In genomic region chr2:130279600-130280091, GRCm38 (mm10) we compare ENCODE assay signal across 17 mouse cellular contexts. TPM values are rescaled to one million over a fixed set of nuclear protein-coding genes. Genes with fewer than 3 reads are reported as not detected.
DNase-seq lines count a peak whose midpoint lies in the region; ATAC-seq and TF ChIP-seq lines count a peak whose summit lies in the region.
"Had no signal": no experiment of that assay in that cellular context is flagged by ENCODE, and none has a peak within 500 bp of the region (broad histone marks: within the 10 kb centered on the region; RNA-seq: fewer than 3 reads in every experiment).

No protein-coding gene starts in this region.

- WGBS in limb, embryonic 11.5 days = 41% methylated on average over 8 of the region's 8 CpGs
- 39% methylated on average over 8 of the region's 8 CpGs for WGBS in limb, embryonic 10.5 days
- WGBS in liver, embryonic 16.5 days (ENCODE audit: insufficient replicate concordance) = 22% methylated on average over 8 of the region's 8 CpGs

- H3K4me2 ChIP-seq in limb, embryonic 11.5 days (ENCODE audit: low read depth, severe bottlenecking) = no peak overlapping the region
- no peak overlapping the region for H3K4me2 ChIP-seq in liver, embryonic 16.5 days (ENCODE audit: low read depth, low read length)
- H3K4me2 ChIP-seq: neural tube, embryonic 12.5 days had no signal

- no peak overlapping the region for H3K9ac ChIP-seq in limb, embryonic 11.5 days (ENCODE audit: low read length)
- H3K9ac ChIP-seq in MEL (ENCODE audit: control insufficient read depth, low read depth, low read length, poor library complexity, severe bottlenecking) = no peak overlapping the region
- H3K9ac ChIP-seq in liver, embryonic 16.5 days (ENCODE audit: low read depth, low read length) = no peak overlapping the region
- H3K9ac ChIP-seq: neural tube, embryonic 12.5 days had no signal

- no peak for TF ChIP-seq RAD21 in MEL (IDR thresholded peaks at IDR 0.05; ENCODE audit: low read depth, low read length)

- peaks cover 22% of the 10 kb centered on the region for H3K36me3 ChIP-seq in limb, embryonic 11.5 days (ENCODE audit: control insufficient read depth, insufficient read depth, low read length)
- H3K36me3 ChIP-seq in limb, embryonic 10.5 days = peaks cover 74% of the 10 kb centered on the region
- H3K36me3 ChIP-seq in MEL (ENCODE audit: control insufficient read depth in 1 of 2, insufficient read depth in 2 of 2, low read length in 2 of 2) = peaks cover 17 to 23% of the 10 kb centered on the region in 2 experiments
- H3K36me3 ChIP-seq in liver, embryonic 16.5 days (ENCODE audit: control insufficient read depth, insufficient read depth) = peaks cover 55% of the 10 kb centered on the region

- no peak; a peak in 1 of 4 replicates for TF ChIP-seq EP300 in MEL (IDR thresholded peaks at IDR 0.05; ENCODE audit: low read depth in 1 of 2, low read length in 2 of 2)

- peak; percentile 67 to 79; a peak in 3 of 4 replicates for TF ChIP-seq POLR2A in MEL (IDR thresholded peaks at IDR 0.05; ENCODE audit: control insufficient read depth in 1 of 2, insufficient read depth in 1 of 2, low read depth in 1 of 2, low read length in 2 of 2, poor library complexity in 1 of 2)

- DNase-seq in limb, embryonic 11.5 days (ENCODE audit: low spot score) = peak; percentile 22
- no peak for DNase-seq in limb, embryonic 10.5 days (ENCODE audit: low spot score)
- DNase-seq in A20 (ENCODE audit: low read depth, low spot score) (peak; percentile 41), MEL (ENCODE audit: low read depth, low spot score) (peak; percentile 78)
- no peak for DNase-seq in kidney, postnatal 10 days
- DNase-seq in spleen, adult 12 weeks (ENCODE audit: low spot score) = no peak
- DNase-seq: cerebellum, postnatal 25 days; gastrocnemius, adult 2 months; heart, adult 2 months; right cerebral cortex, postnatal 25 days; thymus, postnatal 36 days had no signal

- no peak for TF ChIP-seq CTCF in MEL (IDR thresholded peaks at IDR 0.05 in 2 of 3, conservative IDR thresholded peaks at IDR 0.05 in 1 of 3; ENCODE audit: control insufficient read depth in 1 of 3, insufficient read depth in 1 of 3, low read depth in 2 of 3, low read length in 3 of 3, poor library complexity in 1 of 3, severe bottlenecking in 1 of 3)

- no peaks in the 10 kb centered on the region for H3K27me3 ChIP-seq in limb, embryonic 11.5 days (ENCODE audit: control insufficient read depth, insufficient read depth, low read length)
- no peaks in the 10 kb centered on the region for H3K27me3 ChIP-seq in limb, embryonic 10.5 days (ENCODE audit: low read depth, poor library complexity, severe bottlenecking)
- no peaks in the 10 kb centered on the region for H3K27me3 ChIP-seq in MEL (ENCODE audit: control insufficient read depth in 1 of 2, insufficient read depth in 2 of 2, low read length in 2 of 2)
- no peaks in the 10 kb centered on the region for H3K27me3 ChIP-seq in liver, embryonic 16.5 days (ENCODE audit: control insufficient read depth, insufficient read depth, low read depth, low read length)
- H3K27me3 ChIP-seq: neural tube, embryonic 12.5 days had no signal

- H3K4me3 ChIP-seq in limb, embryonic 11.5 days (ENCODE audit: low read depth, low read length) = no peak overlapping the region
- no peak overlapping the region for H3K4me3 ChIP-seq in limb, embryonic 10.5 days
- no peak overlapping the region for H3K4me3 ChIP-seq in MEL (ENCODE audit: control insufficient read depth in 1 of 2, insufficient read depth in 1 of 2, low read depth in 2 of 2, low read length in 2 of 2)
- H3K4me3 ChIP-seq in liver, embryonic 16.5 days (ENCODE audit: low read depth, low read length) = no peak overlapping the region
- H3K4me3 ChIP-seq: forebrain, embryonic 10.5 days; gastrocnemius, adult 2 months; heart, adult 2 months; hindbrain, embryonic 10.5 days; left cerebral cortex, adult 2 months; neural tube, embryonic 12.5 days had no signal

- H3K27ac ChIP-seq in limb, embryonic 11.5 days (replicated peaks; ENCODE audit: low read depth, low read length) = no peak overlapping the region
- H3K27ac ChIP-seq in limb, embryonic 10.5 days = no peak overlapping the region
- no peak overlapping the region for H3K27ac ChIP-seq in MEL (ENCODE audit: control insufficient read depth, low read depth, low read length)
- 0 out of 2 replicates have a peak overlapping the region, but pooled peaks have one; percentile 2 for H3K27ac ChIP-seq in liver, embryonic 16.5 days (ENCODE audit: low read length)
- H3K27ac ChIP-seq: forebrain, embryonic 10.5 days; gastrocnemius, adult 2 months; heart, adult 2 months; hindbrain, embryonic 10.5 days; left cerebral cortex, adult 2 months; neural tube, embryonic 12.5 days had no signal

- no peaks in the 10 kb centered on the region for H3K9me3 ChIP-seq in limb, embryonic 11.5 days (ENCODE audit: control insufficient read depth, low read length)
- H3K9me3 ChIP-seq in limb, embryonic 10.5 days (replicated peaks) = no peaks in the 10 kb centered on the region
- H3K9me3 ChIP-seq in MEL (replicated peaks; ENCODE audit: insufficient read depth, low read length) = no peaks in the 10 kb centered on the region
- H3K9me3 ChIP-seq in liver, embryonic 16.5 days (replicated peaks; ENCODE audit: control insufficient read depth, low read length) = no peaks in the 10 kb centered on the region
- H3K9me3 ChIP-seq: forebrain, embryonic 10.5 days; hindbrain, embryonic 10.5 days; neural tube, embryonic 12.5 days had no signal

- H3K4me1 ChIP-seq in limb, embryonic 11.5 days (ENCODE audit: control insufficient read depth, insufficient read depth, low read length) = peaks cover 6% of the 10 kb centered on the region; the same call in 1 of the 2 replicates
- H3K4me1 ChIP-seq in limb, embryonic 10.5 days = peaks cover 30% of the 10 kb centered on the region
- H3K4me1 ChIP-seq in MEL (ENCODE audit: control insufficient read depth in 1 of 2, insufficient read depth in 2 of 2, low read length in 2 of 2) = peaks cover 0 to 11% of the 10 kb centered on the region in 2 experiments; a peak in 1 of 4 replicates
- H3K4me1 ChIP-seq in liver, embryonic 16.5 days (ENCODE audit: control insufficient read depth, low read depth, low read length) = peaks cover 30% of the 10 kb centered on the region

- peaks cover 45% of the 10 kb centered on the region for H3K79me2 ChIP-seq in MEL (ENCODE audit: control insufficient read depth, insufficient read depth, low read length, poor library complexity)

- ATAC-seq in limb, embryonic 11.5 days (ENCODE audit: insufficient number of reproducible peaks, low FRiP score, low TSS enrichment, low read depth) = no peak
- no peak for ATAC-seq in liver, embryonic 16.5 days (ENCODE audit: low read depth)
- ATAC-seq: inflammation-experienced regulatory T-cells, adult 6 months had no signal

TF ChIP-seq in MEL, 35 proteins besides CTCF, POLR2A, EP300 and RAD21 (continues in another document):
- TF ChIP-seq MAFK (IDR thresholded peaks at IDR 0.05; ENCODE audit: borderline replicate concordance, low read depth, low read length) (peak; percentile 33; the same call in 1 of the 2 replicates), BHLHE40 (IDR thresholded peaks at IDR 0.05; ENCODE audit: borderline replicate concordance, low read depth, low read length) (no peak), RCOR1 (IDR thresholded peaks at IDR 0.05; ENCODE audit: low read depth, low read length) (0 out of 2 replicates have a peak, but pooled peaks have one; percentile 29), GATA1 (IDR thresholded peaks at IDR 0.05; ENCODE audit: low read depth, low read length) (no peak), POLR2AphosphoS5 (IDR thresholded peaks at IDR 0.05; ENCODE audit: borderline replicate concordance, low read depth, low read length) (no peak), POLR2AphosphoS2 (IDR thresholded peaks at IDR 0.05; ENCODE audit: low read length) (peak; percentile 100), ZKSCAN1 (IDR thresholded peaks at IDR 0.05; ENCODE audit: low read depth, low read length) (0 out of 2 replicates have a peak, but pooled peaks have one; percentile 48), TAL1 (IDR thresholded peaks at IDR 0.05; ENCODE audit: low read length) (no peak), KAT2A (conservative IDR thresholded peaks at IDR 0.05; ENCODE audit: low read depth, low read length) (no peak), MYC (IDR thresholded peaks at IDR 0.05; ENCODE audit: low read depth, low read length) (no peak; the same call in 1 of the 2 replicates), MEF2A (IDR thresholded peaks at IDR 0.05; ENCODE audit: extremely low read depth, insufficient replicate concordance, low read depth, low read length, poor library complexity, severe bottlenecking) (peak; percentile 47; the same call in 1 of the 2 replicates), SMC3 (IDR thresholded peaks at IDR 0.05; ENCODE audit: low read depth, low read length) (peak; percentile 1; the same call in 1 of the 2 replicates), MYB (IDR thresholded peaks at IDR 0.05; ENCODE audit: low read depth, low read length) (peak; percentile 59), ELF1 (IDR thresholded peaks at IDR 0.05; ENCODE audit: low read depth, low read length) (peak; percentile 19; the same call in 1 of the 2 replicates)

RNA-seq across cellular contexts. Expression of gene Idh3b, which starts 4.7 kb away (rescaled TPM):
- 145 and 148 TPM in 2 replicates for polyA plus RNA-seq in limb, embryonic 11.5 days (2014; fragmentation: Nextera tagmentation; extraction: Ambion mirVana)
- polyA plus RNA-seq in limb, embryonic 10.5 days (2016; fragmentation: Nextera tagmentation; extraction: Ambion mirVana) = 136 and 140 TPM in 2 replicates
- total RNA-seq in MEL (2012; rRNA removed) = 205 and 210 TPM in 2 replicates
- polyA plus RNA-seq in MEL (2012; ENCODE audit: insufficient read depth in 1 of 2, insufficient read length in 2 of 2, low read depth in 1 of 2, low replicate concordance in 2 of 2, missing spikeins in 1 of 2) = 1,000 to 10,000 TPM in 1 of 2 experiments, 100 to 1,000 TPM in 1; 551 to 1,030 TPM
- polyA plus RNA-seq in liver, embryonic 16.5 days (2015; fragmentation: Nextera tagmentation; extraction: Ambion mirVana) = 106 and 108 TPM in 2 replicates

RNA-seq across cellular contexts. Expression of gene Nop56, which starts 5.4 kb away (rescaled TPM):
- polyA plus RNA-seq in limb, embryonic 11.5 days (2014; fragmentation: Nextera tagmentation; extraction: Ambion mirVana) = 383 and 407 TPM in 2 replicates
- polyA plus RNA-seq in limb, embryonic 10.5 days (2016; fragmentation: Nextera tagmentation; extraction: Ambion mirVana) = 440 and 499 TPM in 2 replicates
- total RNA-seq in MEL (2012; rRNA removed) = 425 and 556 TPM in 2 replicates
- 1,000 to 10,000 TPM in 1 of 2 experiments, 100 to 1,000 TPM in 1; 594 to 1,867 TPM for polyA plus RNA-seq in MEL (2012; ENCODE audit: insufficient read depth in 1 of 2, insufficient read length in 2 of 2, low read depth in 1 of 2, low replicate concordance in 2 of 2, missing spikeins in 1 of 2)
- polyA plus RNA-seq in liver, embryonic 16.5 days (2015; fragmentation: Nextera tagmentation; extraction: Ambion mirVana) = 120 and 130 TPM in 2 replicates

RNA-seq across cellular contexts. Expression of gene Ebf4, which starts 15.3 kb away (rescaled TPM):
- 1.8 and 2.1 TPM in 2 replicates for polyA plus RNA-seq in limb, embryonic 11.5 days (2014; fragmentation: Nextera tagmentation; extraction: Ambion mirVana)
- 0.34 and 0.90 TPM in 2 replicates for polyA plus RNA-seq in limb, embryonic 10.5 days (2016; fragmentation: Nextera tagmentation; extraction: Ambion mirVana)
- total RNA-seq in MEL (2012; rRNA removed) = 0.12 and 0.13 TPM in 2 replicates
- polyA plus RNA-seq in MEL (2012; ENCODE audit: insufficient read depth in 1 of 2, insufficient read length in 2 of 2, low read depth in 1 of 2, low replicate concordance in 2 of 2, missing spikeins in 1 of 2) = under 1 TPM in 1 of 2 experiments, not detected in 1; 0.72 TPM
- 0.05 TPM in 2 replicates for polyA plus RNA-seq in liver, embryonic 16.5 days (2015; fragmentation: Nextera tagmentation; extraction: Ambion mirVana)
- polyA plus RNA-seq: inflammation-experienced regulatory T-cells, adult 6 months had no signal

Comparison
In these comparisons a context has a peak if more than half of its experiments do, and no peak if none do; other contexts are left out.
1. DNase-seq: peak in limb, embryonic 11.5 days (single experiment), A20 (single experiment) and MEL (single experiment); none in limb, embryonic 10.5 days (single experiment), kidney, postnatal 10 days (single experiment) and spleen, adult 12 weeks (single experiment).